Mouse (Mus musculus) limb, embryonic 12.5 days (tissue): ENCODE measurements at regions not wholly inside any gene's neighbourhood (a gene's known extent, or its start where the extent isn't known, plus 50 kb on each side); places are given as distances from the start of the nearest gene placed in this dataset.

Experiments
- ATAC-seq: fragments of 200-750 bp; cut with Nextera tagmentation; 2 replicates; pipeline ENCODE4 v1.8.0; 2017; ENCODE audit warnings: low read depth, moderate TSS enrichment; ENCODE audit not compliant: insufficient number of reproducible peaks, insufficient read depth, low FRiP score, low TSS enrichment
- H3K27ac ChIP-seq: fragments of 300-500 bp; sonication (generic); 2 replicates; pipeline ENCODE4 v1.5.1; 2016; ENCODE audit warnings: mild to moderate bottlenecking, moderate library complexity
- H3K27me3 ChIP-seq: fragments of 300-500 bp; sonication (generic); 2 replicates; pipeline ENCODE4 v1.6.1; 2016; ENCODE audit warnings: mild to moderate bottlenecking, moderate library complexity
- H3K36me3 ChIP-seq: fragments of 300-500 bp; sonication (generic); 2 replicates; pipeline ENCODE4 v1.6.1; 2016; ENCODE audit warnings: mild to moderate bottlenecking, moderate library complexity
- H3K4me1 ChIP-seq: fragments of 300-500 bp; sonication (generic); replicated peaks from 2 replicates; pipeline ENCODE4 v1.6.1; 2016
- H3K4me2 ChIP-seq: fragments of 300-500 bp; sonication (generic); 2 replicates; pipeline ENCODE4 v1.6.1; 2016; ENCODE audit warnings: mild to moderate bottlenecking, moderate library complexity
- H3K4me3 ChIP-seq: fragments of 300-500 bp; sonication (generic); replicated peaks from 2 replicates; pipeline ENCODE4 v1.5.1; 2016; ENCODE audit warnings: mild to moderate bottlenecking
- H3K9ac ChIP-seq: fragments of 300-500 bp; sonication (generic); replicated peaks from 2 replicates; pipeline ENCODE4 v1.6.1; 2016; ENCODE audit warnings: mild to moderate bottlenecking, moderate library complexity
- H3K9me3 ChIP-seq: fragments of 300-500 bp; sonication (generic); 2 replicates; pipeline ENCODE4 v1.6.1; 2016; ENCODE audit warnings: mild to moderate bottlenecking, moderate library complexity
- WGBS: fragments of 180-500 bp; shearing (Covaris S2); methylation state at CpG from one replicate; pipeline ENCODE4 v1.1.7; 2016; 5-methylcytosine and 5-hydroxymethylcytosine counted together

DNA sequence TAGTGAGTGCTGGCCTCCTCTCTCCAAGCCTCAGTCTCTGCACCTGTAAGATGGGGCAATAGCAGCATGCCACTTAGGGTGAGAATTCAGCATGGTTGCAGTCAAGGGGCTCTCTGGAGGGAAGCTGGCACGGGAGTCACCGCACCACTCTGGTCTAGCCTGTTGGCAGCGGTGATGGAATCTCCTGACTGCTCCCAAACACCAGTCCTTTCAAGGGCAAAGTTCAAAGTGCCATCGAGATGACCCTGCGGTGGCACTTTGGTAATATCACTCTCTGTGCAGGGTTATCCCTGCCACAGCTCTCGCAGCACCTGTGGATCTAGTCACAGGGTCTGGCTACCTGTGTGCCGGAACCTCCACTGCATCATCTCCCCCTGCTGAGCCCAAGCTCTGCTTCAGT, 54.3 kb upstream of the Slc45a1 start:
- Histone ChIP-seq H3K27me3 (0 out of 2 replicates have a peak, but pooled peaks cover 5% of the 10 kb centered on the region), H3K4me1 (peaks cover 20% of the 10 kb centered on the region), H3K4me3 (no peak overlapping the region), H3K9ac (no peak overlapping the region), H3K9me3 (no peaks in the 10 kb centered on the region), H3K27ac (no peak overlapping the region), H3K36me3 (no peaks in the 10 kb centered on the region), H3K4me2 (no peak overlapping the region)
- WGBS = 95% methylated on average over 7 of the region's 7 CpGs
- ATAC-seq = no peak

DNA sequence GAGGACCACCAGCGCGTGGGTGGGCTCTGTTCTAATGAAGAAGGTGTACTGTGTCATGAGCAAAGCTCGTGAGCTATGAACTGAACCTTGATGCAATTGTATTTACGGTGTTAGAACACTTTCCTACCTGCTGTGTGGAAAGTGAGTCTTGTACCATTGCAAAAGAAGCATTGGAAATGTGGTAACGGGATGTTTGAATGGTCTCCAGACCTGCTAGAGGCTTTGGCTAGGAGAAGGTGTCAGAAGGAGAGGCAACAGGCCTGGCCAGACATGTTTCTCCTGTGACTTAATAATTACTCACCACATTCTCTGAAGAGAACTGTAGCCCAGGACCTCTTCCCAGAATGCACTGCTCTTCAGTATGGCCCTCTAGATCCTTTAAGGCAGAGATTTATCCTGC, 51.3 kb upstream of the Slc45a1 start:
- no peaks in the 10 kb centered on the region for H3K36me3 ChIP-seq
- H3K4me1 ChIP-seq = peaks cover 9% of the 10 kb centered on the region; the same call in 1 of the 2 replicates
- no peak for ATAC-seq
- H3K9ac ChIP-seq = no peak overlapping the region
- no peak overlapping the region for H3K4me2 ChIP-seq
- H3K27ac ChIP-seq = no peak overlapping the region
- WGBS = 84% methylated on average over 5 of the region's 5 CpGs
- H3K9me3 ChIP-seq = no peaks in the 10 kb centered on the region
- no peak overlapping the region for H3K4me3 ChIP-seq
- H3K27me3 ChIP-seq = 0 out of 2 replicates have a peak, but pooled peaks cover 5% of the 10 kb centered on the region
